Mouse (Mus musculus) inflammation-experienced regulatory T-cells, adult 6 months (primary cell): ENCODE data around the gene Olfr545. TPM values are rescaled to one million over a fixed set of nuclear protein-coding genes. Genes with fewer than 3 reads are reported as not detected.

Source experiments
- ATAC-seq: one replicate; pipeline ENCODE4 v1.8.0; 2017
- polyA plus RNA-seq, 3 experiments: library from polyadenylated mRNA; unstranded; fragments of 100-300 nt; shearing (Covaris generic); gene quantifications; one replicate each; pipeline ENCODE4 v1.2.1; 2017

The Olfr545 gene
- polyA plus RNA-seq, 3 experiments from 2014 or later: not detected

GRCm38 (mm10) chr7:102478926-102479325, 20.4 kb downstream of the Olfr545 start:
- no peak for ATAC-seq

GRCm38 (mm10) chr7:102478425-102478824, 20.9 kb downstream of the Olfr545 start:
- no peak for ATAC-seq

GRCm38 (mm10) chr7:102477377-102477776, 22.0 kb downstream of the Olfr545 start:
- ATAC-seq: no peak

- no peak for ATAC-seq
Observed at GRCm38 (mm10) chr7:102476601-102477000, 22.8 kb downstream of the Olfr545 start.

GRCm38 (mm10) chr7:102472675-102473074, 26.7 kb downstream of the Olfr545 start:
- ATAC-seq: no peak

- ATAC-seq: no peak
Observed at GRCm38 (mm10) chr7:102467566-102467965, 31.8 kb downstream of the Olfr545 start.

- ATAC-seq: no peak
Observed at GRCm38 (mm10) chr7:102458618-102459380, 40.6 kb downstream of the Olfr545 start.

- no peak for ATAC-seq
Observed at GRCm38 (mm10) chr7:102446438-102446837, 52.9 kb downstream of the Olfr545 start.

GRCm38 (mm10) chr7:102444301-102444700, 55.1 kb downstream of the Olfr545 start:
- ATAC-seq: no peak

GRCm38 (mm10) chr7:102442432-102442831, 56.9 kb downstream of the Olfr545 start:
- ATAC-seq: no peak

- peak; percentile 99 for ATAC-seq
Observed at GRCm38 (mm10) chr7:102441657-102442391, 57.5 kb downstream of the Olfr545 start, which contains the start of gene Rrm1. Gene Rrm1, plus strand, starts transcription at chr7:102441695.

Other genes with a start within 250 kb of the Olfr545 start
- 100 to 1,000 TPM; 135 to 199 (median 174) TPM for gene Rhog, start 243.5 kb downstream of the Olfr545 start, polyA plus RNA-seq
- 10 to 100 TPM; 46.3 to 50.9 (median 48.2) TPM for gene Stim1, start 231.8 kb downstream of the Olfr545 start, polyA plus RNA-seq
- 100 to 1,000 TPM in 1 of 3 experiments, 10 to 100 TPM in 2; 45.4 to 216 (median 61.4) TPM for gene Rrm1, start 57.9 kb downstream of the Olfr545 start, polyA plus RNA-seq
- gene Olfr543, start 17.9 kb downstream of the Olfr545 start, polyA plus RNA-seq: under 1 TPM in 1 of 3 experiments, not detected in 2; 0.41 TPM
- gene Olfr544, start 11.3 kb downstream of the Olfr545 start, polyA plus RNA-seq: not detected
- gene Olfr547, start 35.2 kb upstream of the Olfr545 start, polyA plus RNA-seq: not detected
- not detected for gene Olfr548-ps1, start 41.3 kb upstream of the Olfr545 start, polyA plus RNA-seq
- not detected for gene Olfr549, start 50.3 kb upstream of the Olfr545 start, polyA plus RNA-seq
- 10 to 100 TPM in 1 of 3 experiments, 1 to 10 TPM in 2; 7.8 to 10.0 (median 9.7) TPM for gene Trim21, start 65.9 kb upstream of the Olfr545 start, polyA plus RNA-seq
- gene Olfr550, start 71.9 kb upstream of the Olfr545 start, polyA plus RNA-seq: under 1 TPM in 1 of 3 experiments, not detected in 2; 0.15 TPM
- under 1 TPM in 1 of 3 experiments, not detected in 2; 0.12 TPM for gene Olfr551, start 92.3 kb upstream of the Olfr545 start, polyA plus RNA-seq
- gene Olfr552, start 98.2 kb upstream of the Olfr545 start, polyA plus RNA-seq: not detected
- gene Olfr553, start 118.6 kb upstream of the Olfr545 start, polyA plus RNA-seq: not detected
- gene Olfr554, start 138.9 kb upstream of the Olfr545 start, polyA plus RNA-seq: not detected
- gene Olfr555, start 159.2 kb upstream of the Olfr545 start, polyA plus RNA-seq: not detected
- under 1 TPM in 1 of 3 experiments, not detected in 2; 0.15 TPM for gene Olfr556, start 165.3 kb upstream of the Olfr545 start, polyA plus RNA-seq
- gene Trim68, start 187.8 kb upstream of the Olfr545 start, polyA plus RNA-seq: 10 to 100 TPM in 2 of 3 experiments, 1 to 10 TPM in 1; 7.5 to 16.1 (median 15.7) TPM
- gene Olfr557, start 196.3 kb upstream of the Olfr545 start, polyA plus RNA-seq: not detected
- not detected for gene Olfr558, start 202.6 kb upstream of the Olfr545 start, polyA plus RNA-seq
- not detected for gene Olfr33, start 219.5 kb upstream of the Olfr545 start, polyA plus RNA-seq
- not detected for gene Olfr559, start 227.9 kb upstream of the Olfr545 start, polyA plus RNA-seq